Mouse (Mus musculus) kidney, adult 2 months (tissue): ENCODE measurements at regions not wholly inside any gene's neighbourhood (a gene's known extent, or its start where the extent isn't known, plus 50 kb on each side); places are given as distances from the start of the nearest gene placed in this dataset.

Source experiments
- CTCF ChIP-seq: fragments of 200-500 bp; conservative IDR thresholded peaks from 2 replicates; pipeline ENCODE4 v1.5.1; 2011; ENCODE audit warnings: low read depth, mild to moderate bottlenecking, control low read depth, low read length, moderate library complexity, mixed read lengths; ENCODE audit not compliant: insufficient read depth, insufficient read length
- POLR2A ChIP-seq: fragments of 200-500 bp; IDR thresholded peaks from one replicate; pipeline ENCODE4 v1.6.1; 2011; ENCODE audit warnings: low read depth, low read length, control low read depth

GRCm38 (mm10) chr9:67693716-67694115 lies 65.5 kb upstream of the C2cd4b start:
- TF ChIP-seq CTCF = no peak
- no peak for TF ChIP-seq POLR2A
